Mouse (Mus musculus) C2C12 (cell line): Measurements from ENCODE around the gene Ccna1. TPM values are rescaled to one million over a fixed set of nuclear protein-coding genes. Genes with fewer than 3 reads are reported as not detected.

Experiments
- H3K27me3 ChIP-seq: one replicate; pipeline ENCODE4 v1.6.1; 2011; ENCODE audit not compliant: control insufficient read depth, insufficient read depth, insufficient read length
- H3K36me3 ChIP-seq: one replicate; pipeline ENCODE4 v1.6.1; 2011; ENCODE audit not compliant: control insufficient read depth, insufficient read depth
- H3K4me3 ChIP-seq: one replicate; pipeline ENCODE4 v1.5.1; 2011; ENCODE audit warnings: mild to moderate bottlenecking, control low read depth; ENCODE audit not compliant: poor library complexity, insufficient read depth, severe bottlenecking
- H3K79me2 ChIP-seq: one replicate; pipeline ENCODE4 v1.6.1; 2011; ENCODE audit not compliant: control insufficient read depth, insufficient read depth
- H3K79me3 ChIP-seq: one replicate; pipeline ENCODE4 v1.6.1; 2011; ENCODE audit warnings: low read depth, control low read depth
- H3ac ChIP-seq: one replicate; pipeline ENCODE3; 2011; ENCODE audit warnings: low read depth; ENCODE audit not compliant: control insufficient read depth, insufficient read length
- CEBPB ChIP-seq: IDR thresholded peaks from one replicate; pipeline ENCODE4 v1.6.1; 2011; ENCODE audit warnings: low read depth, mild to moderate bottlenecking, control low read depth, moderate library complexity
- CTCF ChIP-seq: IDR thresholded peaks from one replicate; pipeline ENCODE4 v1.5.1; 2011; ENCODE audit not compliant: control insufficient read depth, insufficient read depth, insufficient read length
- FOSL1 ChIP-seq: IDR thresholded peaks from one replicate; pipeline ENCODE4 v1.8.0; 2011; ENCODE audit warnings: mild to moderate bottlenecking, low read length; ENCODE audit not compliant: poor library complexity, insufficient read depth, severe bottlenecking
- MAX ChIP-seq: IDR thresholded peaks from one replicate; pipeline ENCODE4 v1.6.1; 2011; ENCODE audit warnings: mild to moderate bottlenecking, control low read depth
- MYOD1 ChIP-seq: IDR thresholded peaks from one replicate; pipeline ENCODE4 v1.6.1; 2011; ENCODE audit warnings: low read depth; ENCODE audit not compliant: control insufficient read depth, insufficient read length
- MYOG ChIP-seq: IDR thresholded peaks from one replicate; pipeline ENCODE4 v1.6.1; 2011; ENCODE audit not compliant: control insufficient read depth, insufficient read length; ENCODE audit errors: extremely low read depth
- USF1 ChIP-seq: IDR thresholded peaks from one replicate; pipeline ENCODE4 v1.6.1; 2011; ENCODE audit warnings: low read depth, mild to moderate bottlenecking, control low read depth, moderate library complexity
- polyA plus RNA-seq: library from polyadenylated mRNA; unstranded; fragments of >200 nt; fragmentation: generic; extraction: Trizol; gene quantifications from one replicate; pipeline ENCODE4 v1.2.1, GENCODE M21; 2012; ENCODE audit warnings: missing spikeins

The Ccna1 gene
- polyA plus RNA-seq, 1 experiment, result not detected

GRCm38 (mm10) chr3:55075294-55075648 lies 20.0 kb upstream of the Ccna1 start:
- Histone ChIP-seq H3K79me3 (no peaks in the 10 kb centered on the region), H3K79me2 (no peaks in the 10 kb centered on the region), H3K36me3 (no peaks in the 10 kb centered on the region), H3K27me3 (no peaks in the 10 kb centered on the region), H3K4me3 (no peak overlapping the region), H3ac (no peak overlapping the region)
- TF ChIP-seq MYOD1 (no peak), MYOG (no peak), CTCF (no peak), FOSL1 (no peak), CEBPB (no peak), USF1 (no peak), MAX (no peak)

GRCm38 (mm10) chr3:55074576-55075293 lies 19.4 kb upstream of the Ccna1 start:
- no peak for TF ChIP-seq MYOD1
- no peak for TF ChIP-seq FOSL1
- no peak for TF ChIP-seq MYOG
- no peak for TF ChIP-seq CEBPB
- TF ChIP-seq USF1, result no peak
- TF ChIP-seq MAX, result no peak
- TF ChIP-seq CTCF, result no peak
- Histone ChIP-seq H3K4me3 (no peak overlapping the region), H3K79me2 (no peaks in the 10 kb centered on the region), H3K36me3 (no peaks in the 10 kb centered on the region), H3K27me3 (no peaks in the 10 kb centered on the region), H3K79me3 (no peaks in the 10 kb centered on the region), H3ac (no peak overlapping the region)

GRCm38 (mm10) chr3:55067791-55068434 lies 12.6 kb upstream of the Ccna1 start:
- Histone ChIP-seq H3K79me3 (no peaks in the 10 kb centered on the region), H3ac (no peak overlapping the region)
- TF ChIP-seq MYOD1, result no peak
- TF ChIP-seq USF1, result no peak
- no peak for TF ChIP-seq CTCF
- TF ChIP-seq FOSL1, result no peak
- no peak for TF ChIP-seq MYOG
- no peak for TF ChIP-seq MAX
- no peak for TF ChIP-seq CEBPB

GRCm38 (mm10) chr3:55066666-55067023 lies 11.3 kb upstream of the Ccna1 start:
- no peak overlapping the region for H3K4me3 ChIP-seq
- TF ChIP-seq MYOG, result no peak
- no peak for TF ChIP-seq MAX
- no peak for TF ChIP-seq USF1

More at GRCm38 (mm10) chr3:55067791-55068434, 12.6 kb upstream of the Ccna1 start:
- Histone ChIP-seq H3K27me3 (peaks cover 2% of the 10 kb centered on the region), H3K36me3 (no peaks in the 10 kb centered on the region), H3K79me2 (no peaks in the 10 kb centered on the region), H3K4me3 (no peak overlapping the region)

GRCm38 (mm10) chr3:55065738-55066665 lies 10.7 kb upstream of the Ccna1 start:
- TF ChIP-seq MYOD1 (peak; percentile 16), CEBPB (no peak)
- Histone ChIP-seq H3K79me2 (no peaks in the 10 kb centered on the region), H3K79me3 (no peaks in the 10 kb centered on the region), H3K4me3 (no peak overlapping the region), H3ac (peak overlapping the region; percentile 57), H3K27me3 (peaks cover 6% of the 10 kb centered on the region), H3K36me3 (no peaks in the 10 kb centered on the region)

More at GRCm38 (mm10) chr3:55066666-55067023, 11.3 kb upstream of the Ccna1 start:
- Histone ChIP-seq H3K36me3 (no peaks in the 10 kb centered on the region), H3K27me3 (peaks cover 6% of the 10 kb centered on the region), H3K79me2 (no peaks in the 10 kb centered on the region), H3ac (peak overlapping the region; percentile 57), H3K79me3 (no peaks in the 10 kb centered on the region)
